Mouse (Mus musculus): Measurements from ENCODE around the gene Rpl10a. TPM values are rescaled to one million over a fixed set of nuclear protein-coding genes. Genes with fewer than 3 reads are reported as not detected.

Gene Rpl10a
- polyA plus RNA-seq, 1 experiment from 2014 or later, result 305 TPM

DNA sequence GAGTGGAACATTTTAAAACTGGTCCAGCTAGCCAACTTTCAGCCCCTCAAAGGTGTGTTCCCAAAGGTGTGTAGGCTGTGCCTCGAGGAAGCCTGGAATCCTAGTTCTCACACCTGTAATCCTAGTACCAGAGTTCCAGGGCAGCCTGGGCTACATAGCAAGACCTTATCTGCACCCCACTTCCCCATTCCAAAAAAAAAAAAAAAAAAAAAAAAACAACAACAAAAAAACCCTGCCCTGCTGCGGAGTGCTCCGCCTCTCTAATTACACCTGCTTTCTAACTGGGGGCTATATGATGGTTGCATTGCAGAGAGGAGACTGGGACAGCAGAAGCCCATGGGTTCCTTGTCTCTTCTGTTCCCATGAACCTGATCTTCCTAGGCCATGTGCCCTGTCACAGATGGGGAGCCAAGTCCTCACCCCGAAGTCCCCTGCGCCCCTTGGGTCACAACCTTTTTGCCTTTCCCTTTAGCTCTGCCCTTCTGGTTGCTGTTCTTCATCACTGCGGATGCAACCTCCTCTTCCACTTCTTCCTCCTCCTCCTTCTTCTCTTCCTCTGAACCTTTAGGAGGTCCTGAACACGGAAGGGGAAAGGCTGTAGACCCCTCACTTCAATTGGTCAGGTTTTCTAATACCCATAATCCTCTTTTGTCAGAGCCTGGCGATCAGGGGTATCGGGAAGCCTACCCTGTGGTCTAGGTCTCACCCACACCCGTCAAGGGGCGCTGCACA is 33.8 kb downstream of the Rpl10a start:
- 39% methylated on average over 11 of the region's 11 CpGs for WGBS
- ATAC-seq (replicated peaks; ENCODE audit: insufficient number of reproducible peaks, insufficient read depth, low FRiP score, low read depth), result no peak
- Histone ChIP-seq H3K27me3 (peaks cover 72% of the 10 kb centered on the region), H3K9me3 (replicated peaks) (no peaks in the 10 kb centered on the region), H3K4me1 (replicated peaks) (peaks cover 31% of the 10 kb centered on the region), H3K36me3 (no peaks in the 10 kb centered on the region), H3K4me3 (peak overlapping the region; percentile 45), H3K4me2 (peak overlapping the region; percentile 65), H3K27ac (no peak overlapping the region), H3K9ac (peak overlapping the region; percentile 15; the same call in 1 of the 2 replicates)

GRCm38 (mm10) chr17:28362653-28363292 is 34.5 kb downstream of the Rpl10a start:
- H3K4me2 ChIP-seq, result peak overlapping the region; percentile 65
- peaks cover 31% of the 10 kb centered on the region for H3K4me1 ChIP-seq (replicated peaks)
- 4% methylated on average over 25 of the region's 25 CpGs for WGBS
- no peak overlapping the region for H3K27ac ChIP-seq
- H3K36me3 ChIP-seq, result no peaks in the 10 kb centered on the region
- ATAC-seq (replicated peaks; ENCODE audit: insufficient number of reproducible peaks, insufficient read depth, low FRiP score, low read depth), result 0 out of 2 replicates have a peak, but pooled peaks have one; percentile 8
- no peaks in the 10 kb centered on the region for H3K9me3 ChIP-seq (replicated peaks)
- H3K4me3 ChIP-seq, result peak overlapping the region; percentile 45
- peaks cover 70% of the 10 kb centered on the region for H3K27me3 ChIP-seq
- peak overlapping the region; percentile 15 for H3K9ac ChIP-seq

DNA sequence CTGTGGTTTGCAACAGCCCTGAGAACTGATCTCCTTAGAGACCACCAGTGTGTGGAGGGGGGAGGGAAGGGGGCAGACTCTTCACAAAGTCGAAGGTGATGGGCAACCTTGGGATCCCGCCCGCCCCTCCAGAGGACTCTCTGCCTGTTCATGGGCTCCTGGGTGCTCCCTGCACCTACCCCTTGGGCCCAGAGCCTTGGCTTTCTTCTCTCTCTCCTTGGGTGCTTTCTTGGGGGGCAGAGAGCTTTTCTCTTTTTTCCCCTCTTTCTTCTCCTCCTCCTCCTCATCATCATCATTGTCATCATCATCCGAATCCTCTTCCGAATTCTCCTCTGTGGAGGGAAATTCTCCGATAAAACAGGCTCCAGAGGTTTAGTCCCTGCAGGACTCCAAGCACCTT is 35.2 kb downstream of the Rpl10a start:
- no peak overlapping the region for H3K27ac ChIP-seq

GRCm38 (mm10) chr17:28365122-28365521 is 36.9 kb downstream of the Rpl10a start, which contains the start of gene Tulp1:
Tulp1 (minus strand) TSS chr17:28365222.
- peaks cover 29% of the 10 kb centered on the region for H3K4me1 ChIP-seq (replicated peaks)
- 34% methylated on average over 8 of the region's 8 CpGs for WGBS

More for the DNA sequence above, 35.2 kb downstream of the Rpl10a start:
- no peak overlapping the region for H3K9ac ChIP-seq
- no peak for ATAC-seq (replicated peaks; ENCODE audit: insufficient number of reproducible peaks, insufficient read depth, low FRiP score, low read depth)
- H3K27me3 ChIP-seq, result peaks cover 65% of the 10 kb centered on the region
- 23% methylated on average over 6 of the region's 6 CpGs for WGBS
- peaks cover 29% of the 10 kb centered on the region for H3K4me1 ChIP-seq (replicated peaks)
- peak overlapping the region; percentile 45; the same call in 1 of the 2 replicates for H3K4me3 ChIP-seq
- H3K9me3 ChIP-seq (replicated peaks), result no peaks in the 10 kb centered on the region
- peak overlapping the region; percentile 65 for H3K4me2 ChIP-seq
- no peaks in the 10 kb centered on the region for H3K36me3 ChIP-seq

GRCm38 (mm10) chr17:28368449-28368848 is 40.2 kb downstream of the Rpl10a start:
- Histone ChIP-seq H3K36me3 (no peaks in the 10 kb centered on the region), H3K27me3 (peaks cover 21% of the 10 kb centered on the region), H3K9me3 (replicated peaks) (no peaks in the 10 kb centered on the region), H3K4me1 (replicated peaks) (peaks cover 18% of the 10 kb centered on the region), H3K4me3 (no peak overlapping the region), H3K27ac (no peak overlapping the region), H3K4me2 (0 out of 2 replicates have a peak overlapping the region, but pooled peaks have one; percentile 1), H3K9ac (no peak overlapping the region)
- 3% methylated on average over 13 of the region's 13 CpGs for WGBS
- ATAC-seq (replicated peaks; ENCODE audit: insufficient number of reproducible peaks, insufficient read depth, low FRiP score, low read depth), result no peak

More at GRCm38 (mm10) chr17:28365122-28365521, 36.9 kb downstream of the Rpl10a start, which contains the start of gene Tulp1:
- Histone ChIP-seq H3K27me3 (peaks cover 50% of the 10 kb centered on the region), H3K9me3 (replicated peaks) (no peaks in the 10 kb centered on the region), H3K4me3 (peak within 1 kb of the TSS; percentile 45), H3K27ac (no peak within 1 kb of the TSS), H3K4me2 (peak within 1 kb of the TSS; percentile 57), H3K9ac (no peak within 1 kb of the TSS; the same call in 1 of the 2 replicates), H3K36me3 (no peaks in the 10 kb centered on the region)
- ATAC-seq (replicated peaks; ENCODE audit: insufficient number of reproducible peaks, insufficient read depth, low FRiP score, low read depth), result no peak

- H3K27me3 ChIP-seq, result peaks cover 21% of the 10 kb centered on the region
- H3K4me1 ChIP-seq (replicated peaks), result peaks cover 12% of the 10 kb centered on the region
- H3K4me3 ChIP-seq, result no peak overlapping the region
- WGBS, result 64% methylated on average over 5 of the region's 5 CpGs
- ATAC-seq (replicated peaks; ENCODE audit: insufficient number of reproducible peaks, insufficient read depth, low FRiP score, low read depth), result no peak
- H3K36me3 ChIP-seq, result no peaks in the 10 kb centered on the region
- H3K4me2 ChIP-seq, result no peak overlapping the region
- no peak overlapping the region for H3K9ac ChIP-seq
- no peak overlapping the region for H3K27ac ChIP-seq
- no peaks in the 10 kb centered on the region for H3K9me3 ChIP-seq (replicated peaks)
Observed at GRCm38 (mm10) chr17:28369056-28369455, 40.8 kb downstream of the Rpl10a start.

DNA sequence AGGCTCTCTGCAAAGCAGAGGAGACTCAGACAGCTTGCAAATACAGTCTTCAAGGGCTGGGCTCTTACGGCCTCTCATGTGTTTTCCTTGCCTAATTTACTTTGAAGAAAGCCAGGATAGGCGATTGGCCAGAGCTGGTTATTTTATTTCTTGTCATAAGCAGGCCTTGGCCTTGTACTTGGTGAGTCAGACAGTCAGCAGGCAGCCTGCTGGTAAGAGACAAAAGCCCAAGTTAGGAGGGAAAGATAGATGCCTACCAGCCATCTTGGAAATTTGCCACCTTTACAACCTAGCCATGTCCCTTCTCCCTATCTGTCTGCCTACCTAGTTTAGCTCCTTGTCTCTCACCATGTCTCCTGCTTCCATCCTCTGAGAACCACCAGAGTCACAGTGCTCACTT is 43.0 kb downstream of the Rpl10a start:
- no peak overlapping the region for H3K9ac ChIP-seq
- H3K27me3 ChIP-seq, result peaks cover 26% of the 10 kb centered on the region
- 62% methylated on average over 2 of the region's 2 CpGs for WGBS
- no peaks in the 10 kb centered on the region for H3K9me3 ChIP-seq (replicated peaks)
- ATAC-seq (replicated peaks; ENCODE audit: insufficient number of reproducible peaks, insufficient read depth, low FRiP score, low read depth), result no peak
- H3K4me1 ChIP-seq (replicated peaks), result peaks cover 9% of the 10 kb centered on the region
- no peaks in the 10 kb centered on the region for H3K36me3 ChIP-seq
- no peak overlapping the region for H3K27ac ChIP-seq
- H3K4me3 ChIP-seq, result no peak overlapping the region
- no peak overlapping the region for H3K4me2 ChIP-seq

DNA sequence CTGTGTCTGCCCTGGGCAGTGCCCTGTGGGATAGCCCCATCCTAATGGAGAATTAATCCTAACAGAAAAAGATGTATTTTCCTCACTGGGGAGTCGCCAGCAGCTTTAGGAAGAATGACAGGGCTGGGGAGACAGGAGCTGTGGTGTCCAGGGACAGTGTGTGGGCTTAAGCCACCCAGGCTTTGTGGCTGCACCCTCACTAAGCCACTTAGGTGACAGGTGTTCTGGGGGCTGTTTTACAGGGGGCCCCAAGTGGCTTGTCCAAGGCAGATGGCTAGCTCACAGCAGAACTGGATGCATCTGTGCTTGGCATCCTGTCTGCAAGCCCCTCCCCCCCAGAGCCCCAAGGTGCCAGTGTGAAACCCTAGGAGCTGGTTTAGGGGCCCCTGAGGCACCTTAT is 43.7 kb downstream of the Rpl10a start:
- ATAC-seq (replicated peaks; ENCODE audit: insufficient number of reproducible peaks, insufficient read depth, low FRiP score, low read depth), result no peak
- no peak overlapping the region for H3K4me3 ChIP-seq
- H3K4me2 ChIP-seq, result no peak overlapping the region
- WGBS, result 69% methylated on average over 1 of the region's 1 CpGs
- no peak overlapping the region for H3K9ac ChIP-seq
- H3K36me3 ChIP-seq, result no peaks in the 10 kb centered on the region
- H3K27me3 ChIP-seq, result peaks cover 28% of the 10 kb centered on the region
- no peaks in the 10 kb centered on the region for H3K9me3 ChIP-seq (replicated peaks)
- H3K27ac ChIP-seq, result no peak overlapping the region
- H3K4me1 ChIP-seq (replicated peaks), result peaks cover 9% of the 10 kb centered on the region

DNA sequence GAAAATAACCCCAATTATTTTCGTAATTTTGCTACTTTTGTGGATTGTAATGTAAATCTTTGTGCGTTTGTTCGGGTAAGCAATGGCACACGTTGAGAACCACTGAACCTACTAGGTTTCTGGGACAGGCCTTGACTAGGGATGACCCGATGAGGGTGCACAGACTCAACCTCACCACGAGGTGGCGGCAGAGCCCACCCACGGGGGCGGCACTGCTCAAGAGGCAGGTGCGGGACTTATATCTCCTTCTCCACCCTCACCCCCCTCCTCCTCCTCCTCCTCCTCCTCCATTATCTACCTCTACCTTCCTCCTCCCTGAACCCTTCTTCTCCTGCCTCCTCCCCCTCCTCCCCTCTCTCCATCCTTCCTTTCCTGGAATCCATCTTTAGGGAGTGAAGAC is 45.5 kb downstream of the Rpl10a start:
- no peak overlapping the region for H3K4me3 ChIP-seq
- no peak overlapping the region for H3K9ac ChIP-seq
- no peak overlapping the region for H3K4me2 ChIP-seq
- WGBS, result 21% methylated on average over 10 of the region's 10 CpGs
- H3K4me1 ChIP-seq (replicated peaks), result peaks cover 6% of the 10 kb centered on the region
- no peak overlapping the region for H3K27ac ChIP-seq
- H3K36me3 ChIP-seq, result no peaks in the 10 kb centered on the region
- no peaks in the 10 kb centered on the region for H3K9me3 ChIP-seq (replicated peaks)
- ATAC-seq (replicated peaks; ENCODE audit: insufficient number of reproducible peaks, insufficient read depth, low FRiP score, low read depth), result no peak; the same call in 1 of the 2 replicates
- H3K27me3 ChIP-seq, result peaks cover 32% of the 10 kb centered on the region

DNA sequence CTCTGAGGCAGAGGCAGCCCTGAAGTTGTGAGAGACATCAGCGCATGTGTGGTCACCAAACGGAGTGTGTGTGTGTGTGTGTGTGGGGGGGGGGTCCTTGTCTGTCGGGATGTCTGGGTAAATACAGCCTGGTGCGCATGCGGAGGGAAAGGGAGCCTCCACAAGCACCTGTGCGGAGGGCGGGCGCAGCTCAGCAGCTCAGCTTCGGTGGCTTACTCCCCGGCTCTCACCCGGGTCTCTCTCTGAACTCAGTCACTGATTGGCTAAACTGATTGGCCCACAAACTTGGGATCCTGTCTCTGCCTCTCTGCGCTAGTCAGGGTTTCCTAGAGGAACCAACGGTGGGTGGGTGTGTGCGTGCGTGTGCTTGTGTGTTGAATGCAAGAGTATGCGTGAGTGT is 46.2 kb downstream of the Rpl10a start:
- Histone ChIP-seq H3K4me2 (no peak overlapping the region), H3K27ac (no peak overlapping the region), H3K9me3 (replicated peaks) (no peaks in the 10 kb centered on the region), H3K36me3 (no peaks in the 10 kb centered on the region), H3K4me1 (replicated peaks) (peaks cover 6% of the 10 kb centered on the region), H3K4me3 (no peak overlapping the region), H3K27me3 (peaks cover 32% of the 10 kb centered on the region), H3K9ac (no peak overlapping the region)
- WGBS, result 16% methylated on average over 16 of the region's 16 CpGs
- no peak for ATAC-seq (replicated peaks; ENCODE audit: insufficient number of reproducible peaks, insufficient read depth, low FRiP score, low read depth)

DNA sequence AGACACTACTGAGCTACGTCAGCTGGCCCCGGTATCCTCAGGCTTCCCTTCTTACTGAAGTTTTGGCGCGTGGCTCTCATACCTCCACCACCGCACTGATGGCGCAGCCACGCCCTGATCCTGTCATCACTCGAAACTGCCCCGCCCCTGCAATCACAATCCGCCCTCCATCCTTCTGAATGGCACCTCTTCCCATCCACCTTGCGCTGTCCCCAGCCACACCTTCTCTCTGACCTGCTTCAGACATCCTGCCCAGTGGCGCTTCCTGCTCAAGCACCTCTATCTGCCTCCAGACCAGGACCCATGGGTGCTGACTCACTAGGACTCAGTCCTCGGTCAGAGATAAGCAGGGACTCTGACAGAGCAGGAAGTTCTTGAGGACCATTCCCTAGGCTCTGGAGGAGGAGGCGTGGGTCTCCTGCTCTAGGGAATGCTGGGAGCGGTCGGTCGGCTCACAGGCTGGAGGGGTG is 47.4 kb downstream of the Rpl10a start:
- no peak for ATAC-seq (replicated peaks; ENCODE audit: insufficient number of reproducible peaks, insufficient read depth, low FRiP score, low read depth)
- Histone ChIP-seq H3K4me2 (no peak overlapping the region), H3K27me3 (peaks cover 32% of the 10 kb centered on the region), H3K4me1 (replicated peaks) (peaks cover 6% of the 10 kb centered on the region), H3K9me3 (replicated peaks) (no peaks in the 10 kb centered on the region), H3K9ac (no peak overlapping the region), H3K4me3 (no peak overlapping the region), H3K27ac (no peak overlapping the region), H3K36me3 (no peaks in the 10 kb centered on the region)
- 8% methylated on average over 17 of the region's 17 CpGs for WGBS

Data from heart, embryonic 15.5 days (tissue).